17 mouse cellular contexts compared by ENCODE assay signal in the genomic region with DNA sequence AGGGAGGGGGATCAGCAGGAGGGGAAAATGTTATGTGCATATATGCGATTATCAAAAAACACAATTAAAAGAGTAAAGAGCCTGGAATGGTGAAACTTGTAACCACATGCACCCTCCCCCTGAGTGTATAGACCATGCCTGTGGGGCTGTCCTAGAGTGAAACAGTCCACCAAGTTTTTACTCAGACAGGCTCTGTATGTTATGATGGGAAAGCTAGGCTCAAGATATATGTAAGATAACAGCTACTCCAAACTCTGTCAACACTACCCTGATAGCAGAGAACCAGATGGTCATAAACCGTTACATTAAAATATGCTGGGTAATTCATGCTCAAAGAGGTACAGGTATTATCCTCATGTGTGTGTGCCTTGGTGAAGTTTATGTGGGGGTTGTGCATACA.
"Had no signal": no experiment of that assay in that cellular context is flagged by ENCODE, and none has a peak within 500 bp of the region (broad histone marks: within the 10 kb centered on the region; RNA-seq: fewer than 3 reads in every experiment).

No protein-coding gene starts in this region.

- H3K4me1 ChIP-seq: limb, embryonic 12.5 days; limb, embryonic 15.5 days had no signal

- ATAC-seq: intestine, embryonic 16.5 days had no signal

- H3K9me3 ChIP-seq: limb, embryonic 12.5 days; limb, embryonic 15.5 days; lung, embryonic 15.5 days; midbrain, embryonic 13.5 days had no signal

- H3K27me3 ChIP-seq: limb, embryonic 12.5 days; limb, embryonic 15.5 days; lung, embryonic 15.5 days had no signal

- H3K4me3 ChIP-seq: limb, embryonic 12.5 days; limb, embryonic 15.5 days; lung, embryonic 15.5 days; midbrain, embryonic 13.5 days had no signal

- H3K4me2 ChIP-seq: limb, embryonic 12.5 days; limb, embryonic 15.5 days; lung, embryonic 15.5 days had no signal

- H3K27ac ChIP-seq: limb, embryonic 12.5 days; limb, embryonic 15.5 days; liver, embryonic 14.5 days; lung, embryonic 15.5 days; midbrain, embryonic 13.5 days had no signal

- H3K9ac ChIP-seq: limb, embryonic 12.5 days; limb, embryonic 15.5 days; liver, embryonic 14.5 days; lung, embryonic 15.5 days; midbrain, embryonic 13.5 days had no signal

- DNase-seq: kidney, adult 18-20 months; kidney, adult 9 months; kidney, postnatal 14 days; kidney, postnatal 4 days; lung, adult 18-20 months; lung, postnatal 10 days; lung, postnatal 36 days; right cerebral cortex, postnatal 25 days; spleen, adult 18-20 months; thymus, adult 18-20 months; thymus, postnatal 36 days had no signal

- H3K36me3 ChIP-seq: limb, embryonic 12.5 days; limb, embryonic 15.5 days; lung, embryonic 15.5 days; midbrain, embryonic 13.5 days had no signal
